In the genomic region with DNA sequence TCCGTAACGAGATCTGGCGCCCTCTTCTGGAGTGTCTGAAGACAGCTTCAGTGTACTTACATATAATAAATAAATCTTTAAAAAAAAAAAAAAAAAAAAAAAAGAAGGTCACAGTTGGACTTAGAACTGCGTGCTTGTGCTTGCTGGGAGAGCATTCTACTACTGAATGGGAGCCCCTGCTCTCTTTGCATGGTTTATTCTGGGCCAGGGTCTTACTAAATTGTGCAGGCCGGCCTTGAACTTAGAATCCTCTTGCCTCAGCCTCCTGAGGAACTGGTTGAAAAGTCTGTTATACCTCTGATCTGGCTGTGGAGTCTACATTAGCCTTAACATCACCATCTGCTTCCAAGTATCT, we compare ENCODE assay signal across 1 mouse cellular context.
TF ChIP-seq lines count a peak whose summit lies in the region.

No protein-coding gene starts in this region.

TF ChIP-seq in CH12.LX, 34 proteins besides CTCF, POLR2A, EP300 and RAD21:
- peak; percentile 73 for TF ChIP-seq ZNF384 (IDR thresholded peaks at IDR 0.05; ENCODE audit: low read depth, low read length)
- no peak for TF ChIP-seq SIN3A (IDR thresholded peaks at IDR 0.05; ENCODE audit: low read length)
